Mouse (Mus musculus): ENCODE data around the gene Rasd1. TPM values are rescaled to one million over a fixed set of nuclear protein-coding genes. Genes with fewer than 3 reads are reported as not detected.

The Rasd1 gene
- total and polyA plus RNA-seq, 3 experiments: 0.13 to 0.30 TPM; not detected in 1

DNA sequence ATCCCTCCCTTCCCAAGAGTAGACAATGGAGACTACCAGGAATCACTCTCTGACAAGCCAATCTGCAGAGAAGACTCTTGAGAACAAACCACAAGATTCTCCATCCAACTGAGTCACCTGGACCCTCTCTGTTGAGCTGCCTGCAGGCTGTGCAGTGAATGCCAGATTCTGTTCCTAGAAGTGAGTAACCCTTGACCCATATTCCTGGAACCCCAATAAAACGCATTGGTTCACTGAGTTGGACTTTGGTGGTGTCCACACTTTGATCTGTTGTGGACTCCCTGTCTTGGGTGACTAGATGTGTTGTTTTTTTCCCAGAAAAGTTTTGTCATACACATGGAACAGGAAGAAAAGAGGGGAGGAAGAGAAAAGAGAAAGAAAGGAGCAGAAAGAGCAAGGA lies 24.9 kb downstream of the Rasd1 start:
- Histone ChIP-seq H3K36me3 (replicated peaks in 1 of 2; ENCODE audit: control insufficient read depth in 1 of 2, insufficient read depth in 1 of 2, low read length in 1 of 2) (no peaks in the 10 kb centered on the region), H3K4me2 (ENCODE audit: insufficient read depth, low read depth, poor library complexity, severe bottlenecking) (no peak overlapping the region), H3K27me3 (replicated peaks) (peaks cover 34% of the 10 kb centered on the region), H3K9ac (ENCODE audit: insufficient read depth, low read depth) (no peak overlapping the region), H3K27ac (ENCODE audit: insufficient read depth, low read depth) (no peak overlapping the region), H3K4me1 (ENCODE audit: control insufficient read depth in 1 of 2, insufficient read depth in 2 of 2) (peaks cover 0 to 14% of the 10 kb centered on the region in 2 experiments; a peak in 2 of 4 replicates), H3K4me3 (replicated peaks in 1 of 3; ENCODE audit: low read depth in 2 of 3, low read length in 2 of 3, poor library complexity in 1 of 3) (no peak overlapping the region), H3K79me2 (replicated peaks; ENCODE audit: control insufficient read depth, extremely low read depth, insufficient read depth, poor library complexity, severe bottlenecking) (no peaks in the 10 kb centered on the region), H3K9me3 (replicated peaks; ENCODE audit: low read length) (peaks cover 5% of the 10 kb centered on the region)
- DNase-seq (ENCODE audit: extremely low read depth): no peak
- dilution Hi-C loops (cut with MboI; ENCODE audit: extremely low pct_ligation_motif_present, extremely low pct_unique_long_range_greater_than_20kb, low sequenced_read_pairs) (no loop called here), in situ Hi-C loops (cut with MboI; ENCODE audit: low pct_ligation_motif_present, low pct_unique_long_range_greater_than_20kb, low sequenced_read_pairs) (no loop called here)
- TF ChIP-seq JUND (conservative IDR thresholded peaks at IDR 0.05; ENCODE audit: low read depth, low read length) (no peak), CHD2 (IDR thresholded peaks at IDR 0.05; ENCODE audit: low read length) (no peak), GABPA (IDR thresholded peaks at IDR 0.05; ENCODE audit: insufficient replicate concordance, low read depth, low read length) (no peak), JUN (IDR thresholded peaks at IDR 0.05; ENCODE audit: insufficient read depth, low read depth, low read length) (no peak), MXI1 (IDR thresholded peaks at IDR 0.05; ENCODE audit: low read depth, low read length) (no peak), ZKSCAN1 (IDR thresholded peaks at IDR 0.05; ENCODE audit: borderline replicate concordance, low read depth, low read length) (no peak)

- Histone ChIP-seq H3K79me2 (replicated peaks; ENCODE audit: control insufficient read depth, extremely low read depth, insufficient read depth, poor library complexity, severe bottlenecking) (no peaks in the 10 kb centered on the region), H3K4me1 (ENCODE audit: control insufficient read depth in 1 of 2, insufficient read depth in 2 of 2) (peaks cover 2 to 27% of the 10 kb centered on the region in 2 experiments; a peak in 2 of 4 replicates), H3K27ac (ENCODE audit: insufficient read depth, low read depth) (no peak overlapping the region), H3K4me3 (replicated peaks in 1 of 3; ENCODE audit: low read depth in 2 of 3, low read length in 2 of 3, poor library complexity in 1 of 3) (no peak overlapping the region), H3K9ac (ENCODE audit: insufficient read depth, low read depth) (no peak overlapping the region), H3K4me2 (ENCODE audit: insufficient read depth, low read depth, poor library complexity, severe bottlenecking) (no peak overlapping the region), H3K9me3 (replicated peaks; ENCODE audit: low read length) (peaks cover 5% of the 10 kb centered on the region), H3K36me3 (replicated peaks in 1 of 2; ENCODE audit: control insufficient read depth in 1 of 2, insufficient read depth in 1 of 2, low read length in 1 of 2) (no peaks in the 10 kb centered on the region), H3K27me3 (replicated peaks) (peaks cover 29% of the 10 kb centered on the region)
- TF ChIP-seq BHLHE40 (IDR thresholded peaks at IDR 0.05; ENCODE audit: low read depth, low read length) (no peak), NELFE (IDR thresholded peaks at IDR 0.05; ENCODE audit: low read depth, low read length) (no peak), JUND (conservative IDR thresholded peaks at IDR 0.05; ENCODE audit: low read depth, low read length) (no peak), POLR2AphosphoS2 (IDR thresholded peaks at IDR 0.05; ENCODE audit: low read depth, low read length) (no peak), TBP (conservative IDR thresholded peaks at IDR 0.05; ENCODE audit: low read depth, low read length) (no peak), USF2 (conservative IDR thresholded peaks at IDR 0.05; ENCODE audit: low read depth, low read length) (no peak), PAX5 (IDR thresholded peaks at IDR 0.05; ENCODE audit: low read length) (no peak), ZNF384 (IDR thresholded peaks at IDR 0.05; ENCODE audit: low read depth, low read length) (no peak), ZC3H11A (IDR thresholded peaks at IDR 0.05; ENCODE audit: low read depth, low read length) (no peak), MAZ (IDR thresholded peaks at IDR 0.05; ENCODE audit: low read depth, low read length) (no peak), ELF1 (IDR thresholded peaks at IDR 0.05; ENCODE audit: low read depth, low read length) (no peak), CHD1 (IDR thresholded peaks at IDR 0.05; ENCODE audit: low read depth, low read length) (no peak)
- no peak for DNase-seq (ENCODE audit: extremely low read depth)
- dilution Hi-C loops (cut with MboI; ENCODE audit: extremely low pct_ligation_motif_present, extremely low pct_unique_long_range_greater_than_20kb, low sequenced_read_pairs) (no loop called here), in situ Hi-C loops (cut with MboI; ENCODE audit: low pct_ligation_motif_present, low pct_unique_long_range_greater_than_20kb, low sequenced_read_pairs) (no loop called here)
Observed at GRCm38 (mm10) chr11:59937615-59938014, 27.1 kb downstream of the Rasd1 start.
